Mouse (Mus musculus) adrenal gland, adult 2 months (tissue): ENCODE data around the gene Myo18b. TPM values are rescaled to one million over a fixed set of nuclear protein-coding genes. Genes with fewer than 3 reads are reported as not detected.

Source experiments
- DNase-seq: peaks from one replicate; pipeline ENCODE4 v3.0.0; 2021
- polyA plus RNA-seq: library from polyadenylated mRNA; depleted of rRNA; stranded (reverse); fragments of >200 nt; gene quantifications from 2 replicates; pipeline ENCODE4 v1.2.3, GENCODE M21; 2012
- total RNA-seq, 2 experiments: library from RNA; stranded (reverse); gene quantifications; 2 replicates each; pipeline ENCODE4 v1.2.3; 2021

Gene Myo18b
- total and polyA plus RNA-seq, 3 experiments, result 0.09 to 0.12 TPM; not detected in 1

GRCm38 (mm10) chr5:112815051-112815450 is 81.1 kb downstream of the Myo18b start:
- no peak for DNase-seq

GRCm38 (mm10) chr5:112807629-112808028 is 88.5 kb downstream of the Myo18b start:
- DNase-seq, result no peak

- no peak for DNase-seq
These were observed 100.1 kb downstream of the Myo18b start for GRCm38 (mm10) chr5:112796086-112796485.

- DNase-seq, result no peak
These were observed 104.1 kb downstream of the Myo18b start for GRCm38 (mm10) chr5:112791792-112792780.

- no peak for DNase-seq
These were observed 105.6 kb downstream of the Myo18b start for GRCm38 (mm10) chr5:112790376-112791111.

- no peak for DNase-seq
These were observed 107.7 kb downstream of the Myo18b start for GRCm38 (mm10) chr5:112788441-112788840.

GRCm38 (mm10) chr5:112786788-112787187 is 109.4 kb downstream of the Myo18b start:
- no peak for DNase-seq

GRCm38 (mm10) chr5:112786031-112786430 is 110.1 kb downstream of the Myo18b start:
- no peak for DNase-seq

- no peak for DNase-seq
These were observed 114.4 kb downstream of the Myo18b start for GRCm38 (mm10) chr5:112781719-112782118.

- DNase-seq, result no peak
These were observed 114.9 kb downstream of the Myo18b start for GRCm38 (mm10) chr5:112781231-112781630.

GRCm38 (mm10) chr5:112780383-112780782 is 115.8 kb downstream of the Myo18b start:
- peak; percentile 91 for DNase-seq

- no peak for DNase-seq
These were observed 119.3 kb downstream of the Myo18b start for GRCm38 (mm10) chr5:112776781-112777405.

GRCm38 (mm10) chr5:112773429-112773828 is 122.7 kb downstream of the Myo18b start:
- no peak for DNase-seq

- DNase-seq, result peak; percentile 48
These were observed 124.7 kb downstream of the Myo18b start for GRCm38 (mm10) chr5:112771376-112771901.

- DNase-seq, result no peak
These were observed 126.4 kb downstream of the Myo18b start for GRCm38 (mm10) chr5:112769721-112770119.

GRCm38 (mm10) chr5:112769020-112769720 is 127.0 kb downstream of the Myo18b start:
- DNase-seq, result no peak

- no peak for DNase-seq
These were observed 127.6 kb downstream of the Myo18b start for GRCm38 (mm10) chr5:112768556-112768955.

- DNase-seq, result peak; percentile 81
These were observed 134.6 kb downstream of the Myo18b start for GRCm38 (mm10) chr5:112761415-112762075.

GRCm38 (mm10) chr5:112755581-112755980 is 140.6 kb downstream of the Myo18b start:
- peak; percentile 4 for DNase-seq

GRCm38 (mm10) chr5:112749634-112750033 is 146.5 kb downstream of the Myo18b start:
- no peak for DNase-seq
